Mouse (Mus musculus) myocyte (in vitro differentiated cells): ENCODE data around the gene Ensa. TPM values are rescaled to one million over a fixed set of nuclear protein-coding genes. Genes with fewer than 3 reads are reported as not detected.

Experiments
- H3K27me3 ChIP-seq: one replicate; pipeline ENCODE4 v1.6.1; 2011; ENCODE audit not compliant: control insufficient read depth, insufficient read depth, insufficient read length
- H3K36me3 ChIP-seq: one replicate; pipeline ENCODE4 v1.6.1; 2011; ENCODE audit not compliant: control insufficient read depth, insufficient read depth
- H3K4me2 ChIP-seq: one replicate; pipeline ENCODE4 v1.6.1; 2011; ENCODE audit warnings: low read depth, control low read depth
- H3K4me3 ChIP-seq: one replicate; pipeline ENCODE4 v1.5.1; 2011; ENCODE audit warnings: mild to moderate bottlenecking, control low read depth, moderate library complexity
- H3K79me2 ChIP-seq: one replicate; pipeline ENCODE4 v1.6.1; 2011; ENCODE audit not compliant: control insufficient read depth, insufficient read depth
- H3ac ChIP-seq: one replicate; pipeline ENCODE4 v1.6.1; 2011; ENCODE audit not compliant: control insufficient read depth, insufficient read length
- CEBPB ChIP-seq: IDR thresholded peaks from 2 replicates; pipeline ENCODE4 v1.6.1; 2011; ENCODE audit warnings: mild to moderate bottlenecking, moderate library complexity; ENCODE audit not compliant: poor library complexity, insufficient read depth, severe bottlenecking
- E2F4 ChIP-seq: IDR thresholded peaks from one replicate; pipeline ENCODE4 v1.6.1; 2011; ENCODE audit warnings: mild to moderate bottlenecking, control low read depth, moderate library complexity; ENCODE audit not compliant: insufficient read depth
- MAX ChIP-seq: IDR thresholded peaks from one replicate; pipeline ENCODE4 v1.6.1; 2011; ENCODE audit warnings: low read depth, mild to moderate bottlenecking, control low read depth
- MYOD1 ChIP-seq, 3 experiments: IDR thresholded peaks; one replicate each; pipeline ENCODE4 v1.6.1; 2011; ENCODE audit warnings: control low read depth in 2 of 3, low read depth in 2 of 3, mild to moderate bottlenecking in 2 of 3, moderate library complexity in 1 of 3; ENCODE audit not compliant: insufficient read length in 2 of 3, control insufficient read depth in 1 of 3
- MYOG ChIP-seq, 3 experiments: IDR thresholded peaks; one replicate each; pipeline ENCODE4 v1.6.1; 2011; ENCODE audit warnings: control low read depth in 2 of 3, low read depth in 2 of 3, mild to moderate bottlenecking in 2 of 3; ENCODE audit not compliant: insufficient read length in 2 of 3, control insufficient read depth in 1 of 3, insufficient read depth in 1 of 3
- POLR2A ChIP-seq: IDR thresholded peaks from one replicate; pipeline ENCODE4 v1.6.1; 2011; ENCODE audit warnings: low read depth, mild to moderate bottlenecking, control low read depth, moderate library complexity; ENCODE audit not compliant: insufficient read length
- POLR2AphosphoS2 ChIP-seq: IDR thresholded peaks from one replicate; pipeline ENCODE4 v1.6.1; 2011; ENCODE audit warnings: low read depth, control low read depth; ENCODE audit not compliant: insufficient read length
- REST ChIP-seq: IDR thresholded peaks from one replicate; pipeline ENCODE4 v1.6.1; 2011; ENCODE audit warnings: mild to moderate bottlenecking, control low read depth, moderate library complexity; ENCODE audit not compliant: insufficient read depth, insufficient read length
- SRF ChIP-seq: IDR thresholded peaks from one replicate; pipeline ENCODE4 v1.6.1; 2011; ENCODE audit warnings: low read depth; ENCODE audit not compliant: control insufficient read depth, insufficient read length
- TCF12 ChIP-seq: IDR thresholded peaks from one replicate; pipeline ENCODE4 v1.6.1; 2011; ENCODE audit warnings: mild to moderate bottlenecking, control low read depth; ENCODE audit not compliant: poor library complexity, insufficient read depth, severe bottlenecking
- TCF3 ChIP-seq: IDR thresholded peaks from one replicate; pipeline ENCODE4 v1.6.1; 2011; ENCODE audit warnings: low read depth, control low read depth; ENCODE audit not compliant: insufficient read length
- USF1 ChIP-seq: IDR thresholded peaks from one replicate; pipeline ENCODE4 v1.6.1; 2011; ENCODE audit warnings: low read depth, mild to moderate bottlenecking, control low read depth, moderate library complexity
- polyA plus RNA-seq: library from polyadenylated mRNA; unstranded; fragments of >200 nt; fragmentation: generic; extraction: Trizol; gene quantifications from one replicate; pipeline ENCODE4 v1.2.1, GENCODE M21; 2012; ENCODE audit warnings: missing spikeins

Ensa gene
- polyA plus RNA-seq, 1 experiment, result 65.3 TPM

DNA sequence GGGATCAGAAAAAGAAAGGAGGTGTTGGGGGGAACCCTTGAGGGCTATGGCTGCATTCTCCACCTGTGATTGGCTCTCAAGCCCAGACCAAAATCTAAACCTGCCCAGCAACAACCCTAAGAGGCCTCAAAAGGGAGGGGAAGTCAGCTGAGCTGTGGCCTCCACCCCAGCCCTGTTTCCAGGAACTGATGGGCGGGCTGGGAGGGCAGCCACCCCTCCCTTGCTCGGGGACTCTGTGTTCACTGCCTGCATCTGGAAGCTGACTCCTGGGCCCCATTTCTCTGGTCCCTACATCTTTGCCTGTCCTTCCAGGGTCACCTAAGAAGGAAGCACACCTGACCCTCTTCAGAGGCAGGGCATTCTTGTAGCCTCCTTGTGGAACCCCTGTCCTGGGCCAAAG, 49.4 kb downstream of the Ensa start:
- Histone ChIP-seq H3K27me3 (no peaks in the 10 kb centered on the region), H3K4me3 (no peak overlapping the region), H3K4me2 (peak overlapping the region; percentile 77), H3ac (no peak overlapping the region), H3K36me3 (no peaks in the 10 kb centered on the region), H3K79me2 (peaks cover 46% of the 10 kb centered on the region)
- TF ChIP-seq MYOG (IDR thresholded peaks at IDR 0.05; ENCODE audit: control insufficient read depth in 1 of 3, insufficient read depth in 1 of 3, insufficient read length in 2 of 3, low read depth in 2 of 3) (peak in 1 of 3 experiments; percentile 5), TCF3 (no peak), POLR2AphosphoS2 (peak; percentile 64)

DNA sequence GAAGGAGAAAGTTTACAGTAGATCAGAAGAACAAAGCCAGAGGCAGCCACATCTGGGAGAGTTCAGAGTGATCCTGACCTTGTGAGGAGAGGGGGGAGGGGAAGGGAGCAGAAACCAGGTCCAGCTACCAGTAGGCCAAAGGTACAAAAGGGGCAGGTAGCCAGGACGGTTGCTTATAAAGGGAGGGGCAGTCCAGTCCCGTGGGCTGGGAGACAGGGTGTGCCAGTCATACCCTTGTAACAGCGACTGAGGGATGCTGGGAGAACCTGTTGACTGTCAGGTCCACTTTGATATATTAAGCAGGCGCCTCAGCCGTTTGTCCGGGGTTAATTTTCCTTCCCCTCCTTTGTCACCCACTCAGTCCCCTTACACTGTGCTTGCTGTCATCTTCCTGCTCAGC, 50.0 kb downstream of the Ensa start:
- no peaks in the 10 kb centered on the region for H3K36me3 ChIP-seq
- no peak for TF ChIP-seq POLR2A
- TF ChIP-seq REST, result no peak
- TF ChIP-seq POLR2AphosphoS2, result peak; percentile 60
- no peak for TF ChIP-seq E2F4
- no peak for TF ChIP-seq CEBPB
- peak overlapping the region; percentile 77 for H3K4me2 ChIP-seq
- H3K4me3 ChIP-seq, result no peak overlapping the region
- no peak overlapping the region for H3ac ChIP-seq
- H3K79me2 ChIP-seq, result peaks cover 40% of the 10 kb centered on the region
- H3K27me3 ChIP-seq, result no peaks in the 10 kb centered on the region

DNA sequence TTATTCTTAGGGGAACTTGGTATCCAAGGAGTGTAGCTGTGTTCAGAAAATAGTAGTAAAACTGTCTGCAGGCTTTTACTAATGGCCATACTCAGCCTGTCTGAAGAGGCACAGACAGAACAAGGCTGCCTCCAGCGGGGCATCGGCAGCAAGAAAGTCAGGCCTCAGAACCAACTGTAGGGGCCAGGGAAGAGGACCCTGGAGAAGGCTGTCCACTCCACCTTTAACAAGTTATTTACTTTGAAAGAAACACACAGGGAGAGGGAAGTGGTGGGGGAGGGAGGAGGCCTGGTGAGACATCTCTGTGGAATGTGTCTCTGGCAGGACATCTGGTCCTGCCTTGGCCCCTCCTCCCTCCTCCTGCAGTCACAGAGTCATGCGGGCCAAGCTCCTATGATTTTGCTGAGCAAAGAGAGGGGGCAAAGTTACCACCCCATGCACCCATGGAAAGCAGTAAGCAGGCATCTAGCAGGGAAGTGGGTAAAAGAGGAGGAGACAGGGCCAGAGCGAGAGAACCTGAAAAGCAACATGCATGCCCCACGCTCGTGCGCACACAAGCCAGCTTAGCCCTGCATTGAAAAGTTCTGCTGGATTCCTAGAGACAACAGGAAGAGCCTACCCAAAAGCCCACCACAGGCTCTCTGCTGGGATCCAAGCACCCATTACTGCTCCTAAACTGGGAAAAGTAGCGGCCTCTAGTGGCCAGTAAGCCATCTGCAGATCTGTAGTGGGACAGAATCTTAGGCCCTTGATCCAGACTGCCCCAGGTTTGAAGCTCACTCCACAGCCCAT, 50.7 kb downstream of the Ensa start:
- Histone ChIP-seq H3K4me3 (no peak overlapping the region), H3ac (no peak overlapping the region), H3K4me2 (peak overlapping the region; percentile 77), H3K79me2 (peaks cover 34% of the 10 kb centered on the region), H3K36me3 (no peaks in the 10 kb centered on the region), H3K27me3 (no peaks in the 10 kb centered on the region)
- no peak for TF ChIP-seq USF1
- no peak for TF ChIP-seq POLR2A
- TF ChIP-seq SRF, result no peak
- TF ChIP-seq TCF3, result no peak
- TF ChIP-seq CEBPB, result no peak
- TF ChIP-seq POLR2AphosphoS2, result peak; percentile 34
- peak in 2 of 3 experiments; percentile 40 to 78 for TF ChIP-seq MYOD1 (IDR thresholded peaks at IDR 0.05; ENCODE audit: control insufficient read depth in 1 of 3, insufficient read length in 2 of 3, low read depth in 2 of 3)
- TF ChIP-seq E2F4, result no peak
- no peak for TF ChIP-seq REST
- TF ChIP-seq MYOG (IDR thresholded peaks at IDR 0.05; ENCODE audit: control insufficient read depth in 1 of 3, insufficient read depth in 1 of 3, insufficient read length in 2 of 3, low read depth in 2 of 3), result peak in 1 of 3 experiments; percentile 66
- peak; percentile 62 for TF ChIP-seq TCF12
- no peak for TF ChIP-seq MAX

DNA sequence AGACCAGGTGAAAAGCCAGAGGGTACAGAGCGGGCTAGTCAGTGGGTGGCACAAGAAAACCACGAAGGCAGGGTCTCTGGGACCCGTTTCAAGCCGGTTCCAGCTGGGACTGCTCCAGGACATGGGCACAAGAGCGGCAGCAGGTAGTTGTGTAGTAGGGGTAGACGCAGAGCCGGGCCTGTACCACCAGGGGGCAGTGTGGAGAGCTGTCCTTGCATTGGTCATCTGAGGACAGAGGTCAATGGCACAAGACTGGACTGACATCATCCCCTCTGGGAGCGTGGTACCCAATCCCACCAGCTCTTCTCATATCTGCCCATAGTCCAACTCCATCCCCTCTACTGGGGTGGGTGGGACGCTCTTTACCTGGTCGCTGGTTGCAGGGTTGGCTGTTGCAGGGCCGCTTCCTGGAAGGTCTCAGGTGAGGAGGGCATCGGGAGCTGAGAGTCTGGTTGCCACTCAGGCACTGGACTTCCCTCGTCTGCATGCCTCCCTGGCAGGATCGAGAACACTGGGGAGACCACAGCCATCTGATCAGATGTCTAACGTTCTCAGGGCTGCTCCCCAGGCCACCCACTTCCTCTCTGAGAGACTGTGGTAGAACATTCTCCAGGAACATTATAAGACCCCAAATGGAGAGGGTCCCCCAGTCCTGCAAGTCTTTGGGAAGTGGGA, 52.1 kb downstream of the Ensa start:
- H3K36me3 ChIP-seq, result no peaks in the 10 kb centered on the region
- H3K79me2 ChIP-seq, result peaks cover 20% of the 10 kb centered on the region
- no peak overlapping the region for H3ac ChIP-seq
- no peak overlapping the region for H3K4me3 ChIP-seq
- H3K27me3 ChIP-seq, result no peaks in the 10 kb centered on the region
- TF ChIP-seq MAX, result no peak
- TF ChIP-seq MYOD1 (IDR thresholded peaks at IDR 0.05; ENCODE audit: control insufficient read depth in 1 of 3, insufficient read length in 2 of 3, low read depth in 2 of 3), result no peak
- TF ChIP-seq MYOG (IDR thresholded peaks at IDR 0.05; ENCODE audit: control insufficient read depth in 1 of 3, insufficient read depth in 1 of 3, insufficient read length in 2 of 3, low read depth in 2 of 3), result no peak
- no peak for TF ChIP-seq CEBPB
- no peak for TF ChIP-seq USF1
- TF ChIP-seq E2F4, result no peak
- TF ChIP-seq POLR2AphosphoS2, result no peak
- no peak overlapping the region for H3K4me2 ChIP-seq

DNA sequence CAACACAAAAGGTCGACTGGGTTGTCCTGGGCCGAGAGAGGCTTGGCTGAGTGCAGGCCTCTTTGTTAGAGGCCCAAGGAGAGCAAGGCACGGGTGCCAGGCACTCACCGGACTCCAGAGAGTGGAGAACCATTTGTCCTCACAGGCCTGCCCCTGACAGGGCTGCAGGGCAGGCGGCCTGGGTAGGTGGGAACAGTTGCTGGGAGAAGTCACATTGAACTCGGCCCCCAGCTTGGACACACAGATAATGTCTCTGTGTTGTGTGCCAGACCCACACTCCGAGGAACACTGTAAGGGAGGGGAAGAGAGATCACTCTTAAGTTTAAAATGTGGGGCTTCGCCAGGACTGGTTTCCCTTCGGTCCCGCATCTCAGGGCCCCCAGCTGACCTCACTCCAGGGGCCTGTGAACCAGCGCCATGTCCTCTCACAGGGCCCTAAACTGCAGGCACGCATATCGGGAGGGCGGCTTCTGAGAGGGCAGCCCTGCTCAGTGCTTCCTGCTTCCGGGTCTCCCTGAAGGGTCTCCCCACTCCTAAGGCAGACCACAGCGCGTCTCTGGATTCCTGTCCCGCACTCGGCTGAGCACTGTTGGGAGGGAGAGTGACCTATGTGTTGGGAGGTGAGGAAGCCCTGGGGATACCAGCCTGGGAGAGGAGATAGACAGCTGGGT, 52.8 kb downstream of the Ensa start:
- no peak for TF ChIP-seq TCF3
- TF ChIP-seq POLR2AphosphoS2, result peak; percentile 36
- Histone ChIP-seq H3K79me2 (peaks cover 14% of the 10 kb centered on the region), H3K36me3 (no peaks in the 10 kb centered on the region), H3K4me3 (no peak overlapping the region), H3ac (no peak overlapping the region), H3K27me3 (no peaks in the 10 kb centered on the region), H3K4me2 (no peak overlapping the region)
